Mouse (Mus musculus) ES-E14 (cell line): Measurements from ENCODE around the gene Nbl1. TPM values are rescaled to one million over a fixed set of nuclear protein-coding genes. Genes with fewer than 3 reads are reported as not detected.

Source experiments
- DNase-seq: peaks from one replicate; pipeline ENCODE4 v3.0.0-alpha.2; 2013; ENCODE audit warnings: low read depth, low spot score
- H3K27ac ChIP-seq: 2 replicates; pipeline ENCODE4 v1.5.1; 2012; ENCODE audit warnings: low read depth, mild to moderate bottlenecking, low read length, moderate library complexity, mixed read lengths; ENCODE audit not compliant: poor library complexity, insufficient read depth, severe bottlenecking
- H3K36me3 ChIP-seq: 2 replicates; pipeline ENCODE4 v1.6.1; 2012; ENCODE audit warnings: mild to moderate bottlenecking, low read length, moderate library complexity, mixed read lengths; ENCODE audit not compliant: control insufficient read depth, poor library complexity, insufficient read depth, severe bottlenecking
- H3K4me1 ChIP-seq, 2 experiments: fragments of 150-350 bp in 1 of 2; sonication (generic) in 1 of 2; 2 replicates each; pipeline ENCODE4 v1.6.1; 2012; ENCODE audit warnings: low read length in 2 of 2, mild to moderate bottlenecking in 1 of 2, mixed read lengths in 1 of 2; ENCODE audit not compliant: control insufficient read depth in 2 of 2, insufficient read depth in 2 of 2, poor library complexity in 1 of 2
- H3K4me3 ChIP-seq, 2 experiments: fragments of 150-350 bp in 1 of 2; sonication (generic) in 1 of 2; 2 replicates each; pipeline ENCODE4 v1.5.1; 2012; ENCODE audit warnings: low read length in 2 of 2, low read depth in 1 of 2, mild to moderate bottlenecking in 1 of 2, mixed read lengths in 1 of 2; ENCODE audit not compliant: insufficient read depth in 1 of 2, poor library complexity in 1 of 2, severe bottlenecking in 1 of 2
- H3K9ac ChIP-seq: 2 replicates; pipeline ENCODE4 v1.6.1; 2012; ENCODE audit warnings: low read depth, mild to moderate bottlenecking, low read length, mixed read lengths; ENCODE audit not compliant: poor library complexity, insufficient read depth, severe bottlenecking
- H3K9me3 ChIP-seq: fragments of 150-350 bp; sonication (generic); 2 replicates; pipeline ENCODE4 v1.6.1; 2012; ENCODE audit warnings: low read depth, mild to moderate bottlenecking, low read length; ENCODE audit not compliant: control insufficient read depth, insufficient read depth
- CHD2 ChIP-seq: IDR thresholded peaks from 2 replicates; pipeline ENCODE4 v1.6.1; 2014; ENCODE audit warnings: mild to moderate bottlenecking, low read depth, low read length, inconsistent platforms
- HCFC1 ChIP-seq: IDR thresholded peaks from 2 replicates; pipeline ENCODE4 v1.6.1; 2012; ENCODE audit warnings: low read length, inconsistent platforms, borderline replicate concordance; ENCODE audit not compliant: insufficient read depth
- MAFK ChIP-seq: IDR thresholded peaks from 2 replicates; pipeline ENCODE4 v1.6.1; 2014; ENCODE audit warnings: mild to moderate bottlenecking, low read depth, low read length, inconsistent platforms; ENCODE audit not compliant: insufficient read depth
- ZC3H11A ChIP-seq: IDR thresholded peaks from 2 replicates; pipeline ENCODE4 v1.6.1; 2012; ENCODE audit warnings: low read depth, mild to moderate bottlenecking, inconsistent platforms, low read length, borderline replicate concordance
- ZNF384 ChIP-seq: IDR thresholded peaks from 2 replicates; pipeline ENCODE4 v1.6.1; 2012; ENCODE audit warnings: low read depth, low read length, inconsistent platforms
- in situ Hi-C, 2 experiments: fragments of 600-800 bp; cut with MboI; formaldehyde crosslinking; loops; one replicate each; pipeline ENCODE4 v1.15.1; 2025; ENCODE audit warnings: low sequenced_read_pairs in 2 of 2, inconsistent platforms in 1 of 2; ENCODE audit not compliant: unreplicated experiment in 2 of 2
- total RNA-seq: library from RNA; depleted of rRNA; stranded (reverse); fragments of 300-350 nt; gene quantifications from 2 replicates; pipeline ENCODE4 v1.2.3, GENCODE M21; 2012

Nbl1 gene
- total RNA-seq, 1 experiment, result 12.5 TPM

GRCm38 (mm10) chr4:139126475-139126874 is 33.7 kb upstream of the Nbl1 start:
- no peaks in the 10 kb centered on the region for H3K9me3 ChIP-seq
- H3K27ac ChIP-seq, result no peak overlapping the region
- no peak for DNase-seq
- in situ Hi-C loops, result no loop called here
- H3K4me3 ChIP-seq, result no peak overlapping the region
- no peak overlapping the region for H3K9ac ChIP-seq
- TF ChIP-seq HCFC1, result no peak
- no peak for TF ChIP-seq ZNF384
- TF ChIP-seq ZC3H11A, result no peak; the same call in 1 of the 2 replicates
- TF ChIP-seq MAFK, result no peak
- TF ChIP-seq CHD2, result no peak
- peaks cover 0 to 5% of the 10 kb centered on the region in 2 experiments; a peak in 3 of 4 replicates for H3K4me1 ChIP-seq
- no peaks in the 10 kb centered on the region for H3K36me3 ChIP-seq

GRCm38 (mm10) chr4:139124940-139125339 is 32.1 kb upstream of the Nbl1 start:
- H3K9ac ChIP-seq, result no peak overlapping the region
- no peaks in the 10 kb centered on the region for H3K9me3 ChIP-seq
- H3K4me1 ChIP-seq, result peaks cover 0 to 5% of the 10 kb centered on the region in 2 experiments; a peak in 3 of 4 replicates
- H3K4me3 ChIP-seq, result no peak overlapping the region
- DNase-seq, result no peak
- TF ChIP-seq CHD2 (no peak), ZNF384 (no peak), ZC3H11A (no peak), HCFC1 (no peak), MAFK (no peak)
- in situ Hi-C loops, result no loop called here
- H3K36me3 ChIP-seq, result no peaks in the 10 kb centered on the region
- no peak overlapping the region for H3K27ac ChIP-seq

- no peak for TF ChIP-seq ZC3H11A
- TF ChIP-seq HCFC1, result no peak
- TF ChIP-seq ZNF384, result no peak
- no peak for TF ChIP-seq CHD2
- no peak for TF ChIP-seq MAFK
- no peaks in the 10 kb centered on the region for H3K36me3 ChIP-seq
- no peak overlapping the region for H3K4me3 ChIP-seq
- no peaks in the 10 kb centered on the region for H3K9me3 ChIP-seq
- DNase-seq, result no peak
- in situ Hi-C loops, result no loop called here
- no peak overlapping the region for H3K9ac ChIP-seq
- H3K27ac ChIP-seq, result no peak overlapping the region
- H3K4me1 ChIP-seq, result no peaks in the 10 kb centered on the region
Measured at GRCm38 (mm10) chr4:139122557-139122956, 29.8 kb upstream of the Nbl1 start.

- no peak overlapping the region for H3K27ac ChIP-seq
- TF ChIP-seq ZNF384, result no peak
- no peak for TF ChIP-seq ZC3H11A
- TF ChIP-seq MAFK, result no peak
- TF ChIP-seq HCFC1, result no peak
- no peak for TF ChIP-seq CHD2
- no peak overlapping the region for H3K9ac ChIP-seq
- no peak for DNase-seq
- H3K4me1 ChIP-seq, result 0 out of 4 replicates have a peak, but pooled peaks cover 0 to 2% of the 10 kb centered on the region in 2 experiments
- H3K9me3 ChIP-seq, result no peaks in the 10 kb centered on the region
- in situ Hi-C loops, result no loop called here
- no peak overlapping the region for H3K4me3 ChIP-seq
- no peaks in the 10 kb centered on the region for H3K36me3 ChIP-seq
Measured at GRCm38 (mm10) chr4:139120998-139121397, 28.2 kb upstream of the Nbl1 start.

- in situ Hi-C loops, result no loop called here
- no peaks in the 10 kb centered on the region for H3K36me3 ChIP-seq
- H3K4me1 ChIP-seq, result 0 out of 4 replicates have a peak, but pooled peaks cover 0 to 2% of the 10 kb centered on the region in 2 experiments
- no peak for TF ChIP-seq ZNF384
- no peak for TF ChIP-seq HCFC1
- TF ChIP-seq CHD2, result no peak
- no peak for TF ChIP-seq MAFK
- TF ChIP-seq ZC3H11A, result no peak
- no peak overlapping the region for H3K9ac ChIP-seq
- H3K9me3 ChIP-seq, result no peaks in the 10 kb centered on the region
- DNase-seq, result no peak
- no peak overlapping the region for H3K4me3 ChIP-seq
- H3K27ac ChIP-seq, result no peak overlapping the region
Measured at GRCm38 (mm10) chr4:139120281-139120814, 27.6 kb upstream of the Nbl1 start.
